Mouse (Mus musculus) limb, embryonic 14.5 days (tissue): ENCODE measurements around the gene Rgma. TPM values are rescaled to one million over a fixed set of nuclear protein-coding genes. Genes with fewer than 3 reads are reported as not detected.

ENCODE experiments used
- ATAC-seq: fragments of 200-750 bp; cut with Nextera tagmentation; 2 replicates; pipeline ENCODE4 v1.8.0; 2017; ENCODE audit warnings: low read depth, moderate number of reproducible peaks, moderate TSS enrichment; ENCODE audit not compliant: low FRiP score
- DNase-seq: peaks from one replicate; pipeline ENCODE4 v3.0.0-alpha.2; 2015; ENCODE audit warnings: low spot score
- H3K27ac ChIP-seq: fragments of 300-500 bp; sonication (generic); replicated peaks from 2 replicates; pipeline ENCODE4 v1.5.1; 2014; ENCODE audit warnings: low read depth, mild to moderate bottlenecking, low read length, moderate library complexity, mixed read lengths
- H3K27me3 ChIP-seq: fragments of 300-500 bp; sonication (generic); 2 replicates; pipeline ENCODE4 v1.6.1; 2014; ENCODE audit warnings: low read length, mixed read lengths; ENCODE audit not compliant: control insufficient read depth, insufficient read depth
- H3K36me3 ChIP-seq: fragments of 300-500 bp; sonication (generic); 2 replicates; pipeline ENCODE4 v1.6.1; 2014; ENCODE audit warnings: mild to moderate bottlenecking, low read length, moderate library complexity, mixed read lengths; ENCODE audit not compliant: control insufficient read depth, insufficient read depth
- H3K4me1 ChIP-seq: fragments of 300-500 bp; sonication (generic); 2 replicates; pipeline ENCODE4 v1.6.1; 2014; ENCODE audit warnings: antibody characterized with exemption, low read length, mixed read lengths; ENCODE audit not compliant: control insufficient read depth, insufficient read depth
- H3K4me2 ChIP-seq: fragments of 300-500 bp; sonication (generic); replicated peaks from 2 replicates; pipeline ENCODE4 v1.6.1; 2014; ENCODE audit warnings: low read depth, mild to moderate bottlenecking, low read length, moderate library complexity; ENCODE audit not compliant: severe bottlenecking
- H3K4me3 ChIP-seq: fragments of 300-500 bp; sonication (generic); replicated peaks from 2 replicates; pipeline ENCODE4 v1.5.1; 2014; ENCODE audit warnings: low read length
- H3K9ac ChIP-seq: fragments of 300-500 bp; sonication (generic); 2 replicates; pipeline ENCODE4 v1.6.1; 2014; ENCODE audit warnings: mild to moderate bottlenecking, low read depth, low read length, moderate library complexity; ENCODE audit not compliant: severe bottlenecking
- H3K9me3 ChIP-seq: fragments of 300-500 bp; sonication (generic); 2 replicates; pipeline ENCODE4 v1.6.1; 2016; ENCODE audit warnings: low read length; ENCODE audit not compliant: control insufficient read depth
- POLR2A ChIP-seq: fragments of 200-500 bp; IDR thresholded peaks from 2 replicates; pipeline ENCODE4 v1.8.0; 2012; ENCODE audit warnings: inconsistent platforms, mild to moderate bottlenecking, moderate library complexity, borderline replicate concordance; ENCODE audit not compliant: insufficient read depth, insufficient read length; ENCODE audit errors: extremely low read depth
- WGBS: fragments of 180-500 bp; shearing (Covaris S2); extraction: QIAGEN DNeasy Blood & Tissue Kit; methylation state at CpG from one replicate; pipeline ENCODE4 v1.1.7; 2014; 5-methylcytosine and 5-hydroxymethylcytosine counted together
- polyA plus RNA-seq, 2 experiments: library from polyadenylated mRNA; depleted of rRNA in 1 of 2; stranded (reverse) in 1 of 2; unstranded in 1 of 2; fragments of >200 nt; fragmentation: Nextera tagmentation in 1 of 2; extraction: Ambion mirVana in 1 of 2; gene quantifications; 2 replicates each; pipeline versions ENCODE4 v1.2.1 to v1.2.3; 2012 to 2014

Rgma gene
- polyA plus RNA-seq, 2 experiments, result 23.5 to 49.1 TPM

DNA sequence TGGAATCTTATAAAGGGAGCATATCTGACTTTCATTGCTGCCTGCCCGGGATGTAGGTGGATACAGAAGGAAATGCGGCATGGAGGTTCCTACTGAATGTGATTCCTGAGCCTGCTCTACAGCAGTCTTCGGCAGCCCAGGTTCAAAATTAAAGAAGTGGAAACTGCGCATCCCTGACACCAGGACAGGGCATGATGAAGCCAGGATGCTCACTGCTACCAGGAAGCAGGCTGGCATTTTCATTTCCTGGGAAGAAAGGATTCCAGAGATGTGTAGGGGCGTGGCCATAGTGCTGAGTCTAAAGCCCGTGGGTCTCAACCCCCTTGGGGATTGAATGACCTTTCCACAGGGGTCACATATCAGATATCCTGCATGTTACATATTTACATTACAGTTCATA lies 2.7 kb downstream of the Rgma start:
- H3K4me3 ChIP-seq, result peak overlapping the region; percentile 69; the same call in 1 of the 2 replicates
- H3K4me2 ChIP-seq, result peak overlapping the region; percentile 94
- no peaks in the 10 kb centered on the region for H3K9me3 ChIP-seq
- no peak overlapping the region for H3K27ac ChIP-seq
- no peak for TF ChIP-seq POLR2A
- no peaks in the 10 kb centered on the region for H3K36me3 ChIP-seq
- H3K9ac ChIP-seq, result no peak overlapping the region
- DNase-seq (no peak), ATAC-seq (no peak)
- 73% methylated on average over 6 of the region's 6 CpGs for WGBS
- peaks cover 14% of the 10 kb centered on the region for H3K27me3 ChIP-seq
- peaks cover 18% of the 10 kb centered on the region for H3K4me1 ChIP-seq

DNA sequence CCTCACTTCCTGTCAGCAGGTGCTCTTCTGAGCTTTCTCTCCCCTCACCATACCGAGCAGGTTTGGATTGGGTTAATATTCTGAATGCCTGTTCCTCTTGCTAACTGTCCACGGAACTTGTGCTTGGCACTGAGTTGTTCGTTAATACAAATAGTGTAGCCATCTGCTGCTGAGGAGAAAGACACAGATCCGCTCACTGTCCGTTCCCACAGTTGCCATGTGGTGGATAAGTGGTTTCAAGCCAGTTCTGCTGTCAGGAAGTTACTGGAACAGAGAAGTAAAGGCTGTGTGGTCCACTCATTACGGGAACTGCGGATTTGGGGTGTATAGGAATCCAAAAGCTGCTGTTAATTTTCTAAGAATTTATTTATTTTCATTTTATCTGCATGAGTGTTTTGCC lies 7.5 kb downstream of the Rgma start:
- no peak for DNase-seq
- Histone ChIP-seq H3K36me3 (no peaks in the 10 kb centered on the region), H3K27me3 (0 out of 2 replicates have a peak, but pooled peaks cover 4% of the 10 kb centered on the region), H3K4me2 (no peak overlapping the region), H3K4me3 (no peak overlapping the region), H3K4me1 (no peaks in the 10 kb centered on the region; the same call in 1 of the 2 replicates), H3K9me3 (no peaks in the 10 kb centered on the region), H3K27ac (no peak overlapping the region), H3K9ac (no peak overlapping the region)
- 71% methylated on average over 7 of the region's 7 CpGs for WGBS
- TF ChIP-seq POLR2A, result no peak
- ATAC-seq, result no peak

DNA sequence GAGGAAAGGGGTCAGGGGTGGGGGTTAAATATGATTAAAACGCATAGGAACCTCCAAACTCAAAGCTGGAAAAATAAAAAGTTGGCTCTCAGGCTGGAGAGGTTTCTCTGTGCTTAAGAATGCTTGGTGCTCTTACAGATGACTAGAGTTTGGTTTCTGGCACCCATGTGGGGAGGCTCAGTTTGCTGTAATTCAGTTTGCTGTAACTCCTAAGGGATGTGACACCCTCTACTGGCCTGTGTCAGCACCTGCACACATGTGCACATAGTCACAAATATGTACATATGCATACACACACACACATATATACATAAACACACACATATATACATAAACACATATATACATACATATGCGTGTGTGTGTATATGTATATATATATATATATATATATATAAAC lies 13.6 kb downstream of the Rgma start:
- no peak for TF ChIP-seq POLR2A
- 63% methylated on average over 2 of the region's 2 CpGs for WGBS
- Histone ChIP-seq H3K27me3 (no peaks in the 10 kb centered on the region), H3K9ac (no peak overlapping the region), H3K4me2 (no peak overlapping the region), H3K4me3 (no peak overlapping the region), H3K9me3 (no peaks in the 10 kb centered on the region), H3K4me1 (peaks cover 17% of the 10 kb centered on the region), H3K36me3 (0 out of 2 replicates have a peak, but pooled peaks cover 6% of the 10 kb centered on the region), H3K27ac (no peak overlapping the region)
- DNase-seq (no peak), ATAC-seq (no peak)

DNA sequence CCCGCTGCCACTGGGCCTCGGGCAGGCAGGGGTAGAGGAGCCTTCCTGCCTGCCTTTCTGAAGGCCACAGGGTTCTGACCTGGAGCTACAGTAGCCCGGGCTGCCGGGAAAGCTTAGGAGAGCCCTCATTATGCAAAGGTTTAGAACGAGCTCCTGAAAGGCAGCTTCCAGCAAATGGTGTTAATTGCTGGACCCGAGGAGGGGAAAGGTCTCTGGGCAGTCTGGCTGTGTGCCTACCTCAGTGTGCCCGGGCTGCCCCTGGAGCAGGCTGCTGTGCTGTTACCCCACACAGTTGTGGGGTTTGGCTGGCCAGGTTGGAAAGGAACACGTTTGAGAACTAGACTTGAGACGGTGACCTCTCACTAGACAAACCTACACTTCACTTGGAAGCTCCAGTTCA lies 14.1 kb downstream of the Rgma start:
- H3K4me3 ChIP-seq, result peak overlapping the region; percentile 68
- peak overlapping the region; percentile 71 for H3K4me2 ChIP-seq
- no peaks in the 10 kb centered on the region for H3K9me3 ChIP-seq
- TF ChIP-seq POLR2A, result no peak
- WGBS, result 9% methylated on average over 9 of the region's 9 CpGs
- H3K9ac ChIP-seq, result no peak overlapping the region
- no peak for DNase-seq
- H3K27ac ChIP-seq, result 0 out of 2 replicates have a peak overlapping the region, but pooled peaks have one; percentile 28
- no peaks in the 10 kb centered on the region for H3K27me3 ChIP-seq
- H3K36me3 ChIP-seq, result 0 out of 2 replicates have a peak, but pooled peaks cover 6% of the 10 kb centered on the region
- ATAC-seq, result no peak
- H3K4me1 ChIP-seq, result peaks cover 22% of the 10 kb centered on the region

- peak overlapping the region; percentile 13; the same call in 1 of the 2 replicates for H3K9ac ChIP-seq
Observed at GRCm38 (mm10) chr7:73389871-73390294, 14.6 kb downstream of the Rgma start.

More at GRCm38 (mm10) chr7:73389871-73390294, 14.6 kb downstream of the Rgma start:
- Histone ChIP-seq H3K9me3 (no peaks in the 10 kb centered on the region), H3K4me1 (peaks cover 25% of the 10 kb centered on the region), H3K4me3 (peak overlapping the region; percentile 68), H3K4me2 (peak overlapping the region; percentile 71), H3K36me3 (0 out of 2 replicates have a peak, but pooled peaks cover 6% of the 10 kb centered on the region), H3K27me3 (no peaks in the 10 kb centered on the region), H3K27ac (peak overlapping the region; percentile 93)
- DNase-seq, result peak; percentile 46
- TF ChIP-seq POLR2A, result no peak
- peak; percentile 30; the same call in 1 of the 2 replicates for ATAC-seq
- 1% methylated on average over 15 of the region's 15 CpGs for WGBS
